Mouse (Mus musculus) thymus, postnatal 25 days (tissue): Measurements from ENCODE around the gene Kdm5b.
A peak's percentile ranks its signal among the peaks of the same experiment; 100 is the strongest.

Source experiments
- DNase-seq: peaks from one replicate; pipeline ENCODE4 v3.0.0; 2022

Kdm5b gene

GRCm38 (mm10) chr1:134651268-134651850 lies 91.4 kb downstream of the Kdm5b start:
- DNase-seq: no peak

DNA sequence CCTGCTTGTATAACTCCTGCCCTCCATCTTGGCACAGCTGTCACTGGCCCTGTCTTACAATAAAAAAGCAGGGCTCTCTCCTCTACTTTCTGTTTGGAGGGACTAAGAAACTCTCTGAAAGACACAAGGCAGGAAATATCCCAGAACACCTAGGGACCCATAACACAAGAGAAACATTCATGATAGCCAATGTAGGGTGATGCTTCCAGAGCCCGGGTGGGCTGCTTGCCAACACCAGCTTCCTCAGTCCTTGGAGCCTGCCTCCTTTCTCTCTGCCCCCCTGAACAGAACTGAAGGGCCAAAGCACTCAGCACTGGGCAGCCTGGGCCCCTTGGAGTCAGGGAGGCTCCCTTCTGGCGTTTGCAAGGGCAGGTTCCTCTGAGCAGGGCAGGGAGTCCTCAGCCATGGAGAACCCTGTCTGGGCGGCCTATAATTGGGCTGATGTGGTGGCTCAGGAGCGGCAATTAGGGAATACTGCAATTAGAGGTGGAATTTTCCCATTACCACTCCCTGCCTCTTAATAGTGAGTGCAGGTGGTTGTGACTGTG lies 92.0 kb downstream of the Kdm5b start:
- no peak for DNase-seq

DNA sequence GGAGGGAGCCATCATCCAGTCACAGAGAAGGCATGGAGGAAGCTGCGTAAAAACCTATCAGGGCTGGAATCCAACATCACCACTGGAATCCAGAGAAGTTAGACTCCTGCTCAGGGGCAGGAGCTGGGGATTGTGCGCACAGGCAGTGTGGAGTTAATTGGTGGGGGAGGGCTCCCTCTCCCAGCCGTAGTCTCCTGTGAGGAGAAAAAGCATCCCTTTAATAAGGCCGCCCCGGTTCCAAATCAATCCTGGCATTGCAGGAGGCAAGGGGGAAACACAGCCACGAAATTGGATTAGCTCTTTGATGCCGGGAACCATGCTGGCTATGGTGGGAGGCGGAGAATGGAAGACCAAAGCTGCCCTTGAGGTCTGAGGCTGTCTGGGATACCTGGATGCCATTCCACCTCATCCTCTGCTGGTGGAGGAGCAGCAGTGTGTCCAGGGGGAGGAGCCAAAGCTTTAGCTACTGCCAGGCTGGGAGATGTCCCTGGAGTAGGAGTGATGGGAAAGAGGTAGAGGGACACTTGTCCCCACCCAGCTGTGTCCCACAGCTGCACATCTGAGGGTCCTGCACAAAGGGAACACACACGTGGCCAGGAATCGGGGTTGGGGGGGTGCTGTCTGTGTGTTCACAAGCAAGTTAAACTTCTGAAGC lies 93.8 kb downstream of the Kdm5b start:
- no peak for DNase-seq

GRCm38 (mm10) chr1:134658841-134659240 lies 98.9 kb downstream of the Kdm5b start:
- no peak for DNase-seq

GRCm38 (mm10) chr1:134660163-134660562 lies 100.2 kb downstream of the Kdm5b start:
- DNase-seq: no peak

- DNase-seq: no peak
Observed at GRCm38 (mm10) chr1:134671234-134672070, 111.5 kb downstream of the Kdm5b start.

GRCm38 (mm10) chr1:134674312-134674711 lies 114.3 kb downstream of the Kdm5b start:
- DNase-seq: peak; percentile 29

GRCm38 (mm10) chr1:134679445-134679844 lies 119.5 kb downstream of the Kdm5b start:
- DNase-seq: no peak

GRCm38 (mm10) chr1:134680617-134681016 lies 120.6 kb downstream of the Kdm5b start:
- DNase-seq: no peak

DNA sequence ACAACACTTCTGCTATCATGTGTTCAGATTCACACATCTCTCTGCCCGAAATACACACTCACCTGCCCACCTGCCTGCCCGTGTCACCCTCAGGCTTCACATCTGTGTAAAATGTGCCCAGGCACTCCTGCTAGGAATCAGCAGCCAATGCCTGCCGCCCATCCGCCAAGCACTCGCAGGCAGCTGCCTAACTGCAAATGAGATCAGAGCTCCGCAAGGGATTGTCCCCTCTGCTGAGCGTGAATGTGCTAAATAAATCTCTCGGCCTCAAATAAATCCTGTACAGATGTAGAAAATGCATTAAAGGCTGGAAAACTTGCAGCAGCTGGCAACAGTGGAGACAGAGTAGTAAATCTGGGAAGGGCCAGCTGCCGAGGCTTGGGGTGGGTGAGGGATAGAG lies 122.5 kb downstream of the Kdm5b start:
- no peak for DNase-seq
